ENCODE assay signal across 1 mouse cellular context in the genomic region with DNA sequence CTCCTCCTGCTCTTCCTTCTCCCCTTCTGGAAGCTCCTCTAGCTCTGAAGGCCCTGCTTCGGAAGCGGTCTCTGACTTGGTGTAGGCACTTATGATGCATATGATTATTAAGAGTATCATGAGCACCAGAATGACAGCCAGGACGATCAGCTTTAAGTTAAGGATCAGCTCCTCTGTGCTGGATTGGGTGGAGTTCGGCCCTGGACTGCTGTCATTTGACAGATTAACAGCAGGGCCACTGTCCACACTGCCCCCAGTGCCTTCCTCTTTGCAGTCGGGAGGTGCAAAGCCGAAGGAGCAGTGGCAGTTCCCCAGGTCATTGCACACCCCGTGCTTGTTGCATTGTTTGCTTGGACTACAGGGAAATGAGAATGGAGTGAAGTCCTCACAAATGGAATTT.
TF ChIP-seq lines count a peak whose summit lies in the region.

No protein-coding gene starts in this region.

TF ChIP-seq in MEL, 35 proteins besides CTCF, POLR2A, EP300 and RAD21:
- TF ChIP-seq ELF1 (IDR thresholded peaks at IDR 0.05; ENCODE audit: low read depth, low read length) (no peak), GATA1 (IDR thresholded peaks at IDR 0.05; ENCODE audit: low read depth, low read length) (no peak), HCFC1 (IDR thresholded peaks at IDR 0.05; ENCODE audit: low read depth, low read length) (no peak), MYC (IDR thresholded peaks at IDR 0.05; ENCODE audit: low read depth, low read length) (no peak), TAL1 (IDR thresholded peaks at IDR 0.05; ENCODE audit: low read length) (no peak)
TF ChIP-seq in MEL: peak in this region for 0.
